Mouse (Mus musculus): ENCODE results near the gene B3galt4. TPM values are rescaled to one million over a fixed set of nuclear protein-coding genes. Genes with fewer than 3 reads are reported as not detected.

The B3galt4 gene
- polyA plus RNA-seq, 1 experiment from 2014 or later = 15.2 TPM

DNA sequence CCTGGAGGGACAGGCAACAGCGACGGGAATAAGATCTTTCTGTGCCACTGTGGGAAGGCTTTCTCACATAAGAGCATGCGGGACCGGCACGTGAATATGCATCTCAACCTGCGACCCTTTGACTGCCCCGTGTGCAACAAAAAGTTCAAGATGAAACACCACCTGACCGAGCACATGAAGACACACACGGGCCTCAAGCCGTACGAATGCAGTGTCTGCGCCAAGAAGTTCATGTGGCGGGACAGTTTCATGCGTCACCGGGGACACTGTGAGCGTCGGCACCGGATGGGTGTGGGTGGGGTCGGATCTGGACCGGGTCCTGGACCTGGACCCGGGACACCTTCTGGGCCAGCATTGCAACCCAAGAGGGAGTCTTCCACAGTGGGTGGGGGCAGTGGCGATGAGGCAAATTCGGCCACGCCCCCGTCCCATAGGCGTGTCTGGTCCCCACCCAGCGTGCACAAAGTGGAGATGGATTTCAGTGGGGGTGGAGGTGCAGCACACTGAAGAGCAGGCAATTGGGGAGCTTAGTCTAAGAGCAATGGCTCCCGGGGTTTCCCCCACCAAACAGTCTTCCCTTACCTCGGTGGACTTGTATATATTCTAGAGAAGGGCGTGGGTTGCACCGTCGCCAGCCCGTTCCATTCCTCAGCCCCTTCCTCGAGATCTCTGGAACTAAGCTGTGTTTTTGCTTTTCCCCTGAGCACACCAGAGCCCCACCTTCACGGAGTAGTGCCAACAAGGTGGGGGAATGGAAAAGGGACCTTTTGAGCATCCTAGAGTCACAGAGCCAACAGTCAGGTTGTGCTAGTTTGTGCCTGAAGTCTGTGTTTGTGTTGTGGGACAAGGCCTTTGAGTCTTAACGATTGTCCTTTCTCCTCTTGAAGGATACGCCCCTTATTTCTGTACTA, 32.7 kb downstream of the B3galt4 start:
- Histone ChIP-seq H3K4me3 (ENCODE audit: low read depth, low read length) (peak overlapping the region; percentile 77), H3K36me3 (ENCODE audit: control insufficient read depth, insufficient read depth, low read length) (peaks cover 10% of the 10 kb centered on the region), H3K4me1 (replicated peaks; ENCODE audit: control insufficient read depth, insufficient read depth) (no peaks in the 10 kb centered on the region), H3K9me3 (ENCODE audit: control insufficient read depth, low read length) (no peaks in the 10 kb centered on the region), H3K27me3 (ENCODE audit: control insufficient read depth, insufficient read depth, low read length) (no peaks in the 10 kb centered on the region), H3K4me2 (replicated peaks; ENCODE audit: low read depth) (peak overlapping the region; percentile 96), H3K27ac (replicated peaks) (peak overlapping the region; percentile 89), H3K9ac (ENCODE audit: low read length) (no peak overlapping the region)
- TF ChIP-seq CTCF (IDR thresholded peaks at IDR 0.05; ENCODE audit: low read depth) = no peak
- TF ChIP-seq EP300 (optimal IDR thresholded peaks at IDR 0.05) = no peak
- DNase-seq (ENCODE audit: low spot score) = peak; percentile 52
- WGBS = 54% methylated on average over 37 of the region's 37 CpGs
- ATAC-seq (ENCODE audit: low FRiP score, low TSS enrichment) = no peak

DNA sequence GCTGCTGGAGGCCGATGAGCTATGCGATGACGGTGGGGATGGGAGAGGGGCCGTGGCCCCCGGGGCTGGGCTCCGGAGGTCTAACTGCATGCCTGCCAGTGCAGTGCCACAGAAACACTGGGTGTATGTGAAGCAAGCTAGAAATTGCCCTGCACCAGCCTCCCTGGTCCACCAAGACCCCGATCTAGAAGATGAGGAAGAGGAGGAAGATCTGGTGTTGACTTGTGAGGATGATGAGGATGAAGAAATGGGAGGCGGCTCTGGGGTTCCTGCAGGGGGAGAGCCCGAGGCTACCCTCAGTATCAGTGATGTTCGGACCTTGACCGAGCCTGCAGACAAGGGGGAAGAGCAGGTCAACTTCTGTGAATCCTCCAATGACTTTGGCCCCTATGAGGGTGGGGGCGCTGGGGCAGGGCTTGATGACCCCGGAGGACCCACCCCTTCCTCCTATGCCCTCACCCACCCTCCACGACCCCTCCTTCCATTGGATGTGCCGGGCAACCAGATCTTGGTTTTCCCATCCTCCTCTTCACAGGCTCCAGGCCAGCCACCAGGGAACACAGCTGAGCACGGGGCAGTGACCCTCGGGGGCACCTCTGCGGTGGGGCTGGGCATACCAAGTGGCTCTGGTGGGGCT, 33.5 kb downstream of the B3galt4 start:
- DNase-seq (ENCODE audit: low spot score) (no peak), ATAC-seq (ENCODE audit: low FRiP score, low TSS enrichment) (no peak)
- peaks cover 11% of the 10 kb centered on the region for H3K36me3 ChIP-seq (ENCODE audit: control insufficient read depth, insufficient read depth, low read length)
- no peak for TF ChIP-seq CTCF (IDR thresholded peaks at IDR 0.05; ENCODE audit: low read depth)
- no peak for TF ChIP-seq EP300 (optimal IDR thresholded peaks at IDR 0.05)
- no peak overlapping the region for H3K4me3 ChIP-seq (ENCODE audit: low read depth, low read length)
- no peaks in the 10 kb centered on the region for H3K4me1 ChIP-seq (replicated peaks; ENCODE audit: control insufficient read depth, insufficient read depth)
- H3K9ac ChIP-seq (ENCODE audit: low read length) = no peak overlapping the region
- 83% methylated on average over 18 of the region's 18 CpGs for WGBS
- H3K27me3 ChIP-seq (ENCODE audit: control insufficient read depth, insufficient read depth, low read length) = no peaks in the 10 kb centered on the region
- no peaks in the 10 kb centered on the region for H3K9me3 ChIP-seq (ENCODE audit: control insufficient read depth, low read length)
- no peak overlapping the region; the same call in 1 of the 2 replicates for H3K4me2 ChIP-seq (replicated peaks; ENCODE audit: low read depth)
- H3K27ac ChIP-seq (replicated peaks) = no peak overlapping the region

DNA sequence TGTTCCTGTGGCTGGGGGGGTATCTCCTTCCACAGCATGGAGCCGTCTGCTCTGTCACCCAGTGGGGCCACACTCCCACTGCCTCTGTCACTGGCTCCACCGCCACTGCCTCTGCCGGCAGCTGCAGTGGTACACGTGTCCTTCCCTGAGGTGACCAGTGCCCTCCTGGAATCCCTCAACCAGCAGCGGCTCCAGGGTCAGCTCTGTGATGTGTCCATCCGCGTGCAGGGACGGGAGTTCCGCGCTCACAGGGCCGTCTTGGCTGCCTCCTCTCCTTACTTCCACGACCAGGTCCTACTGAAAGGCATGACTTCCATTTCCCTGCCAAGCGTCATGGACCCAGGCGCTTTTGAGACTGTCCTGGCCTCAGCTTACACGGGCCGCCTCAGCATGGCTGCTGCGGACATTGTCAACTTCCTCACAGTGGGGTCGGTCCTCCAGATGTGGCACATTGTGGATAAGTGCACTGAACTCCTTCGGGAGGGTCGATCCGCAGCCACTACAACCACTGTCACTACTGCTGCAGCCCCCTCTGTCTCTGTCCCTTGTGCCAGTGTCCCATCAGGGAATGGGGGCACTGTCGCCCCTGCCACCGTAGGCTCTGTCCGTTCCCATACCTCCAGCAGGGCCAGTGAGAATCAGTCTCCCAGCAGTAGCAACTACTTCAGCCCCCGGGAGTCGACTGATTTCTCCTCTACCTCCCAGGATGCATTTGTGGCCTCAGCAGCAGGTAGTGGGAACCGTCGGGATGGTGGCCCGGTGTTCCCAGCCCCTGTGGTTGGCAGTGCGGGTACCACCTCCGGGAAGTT, 34.2 kb downstream of the B3galt4 start:
- Histone ChIP-seq H3K9ac (ENCODE audit: low read length) (peak overlapping the region; percentile 71; the same call in 1 of the 2 replicates), H3K4me1 (replicated peaks; ENCODE audit: control insufficient read depth, insufficient read depth) (no peaks in the 10 kb centered on the region), H3K4me3 (ENCODE audit: low read depth, low read length) (peak overlapping the region; percentile 58)

DNA sequence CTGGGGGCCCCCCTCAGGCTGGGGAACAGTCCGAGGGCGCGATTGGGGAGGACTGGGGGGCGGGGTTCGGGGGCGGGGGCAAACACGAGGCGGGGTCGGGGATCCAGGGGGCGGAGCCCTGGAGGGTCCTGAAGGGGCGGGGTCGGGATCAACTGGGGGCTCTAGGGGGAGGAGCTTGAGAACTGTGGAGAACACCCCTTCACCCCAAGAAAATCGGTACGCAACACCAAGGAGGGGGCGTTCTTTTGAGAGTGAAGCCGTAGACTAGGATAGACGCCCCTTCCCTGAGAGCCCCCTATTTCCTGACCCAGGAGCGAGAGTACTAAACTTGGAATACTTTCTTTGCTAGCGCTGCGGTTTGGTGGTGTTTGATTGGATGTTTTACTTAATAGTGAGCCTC, 35.0 kb downstream of the B3galt4 start:
- H3K27ac ChIP-seq (replicated peaks) = peak overlapping the region; percentile 81
- DNase-seq (ENCODE audit: low spot score) (no peak), ATAC-seq (ENCODE audit: low FRiP score, low TSS enrichment) (no peak)
- H3K9me3 ChIP-seq (ENCODE audit: control insufficient read depth, low read length) = no peaks in the 10 kb centered on the region
- peak overlapping the region; percentile 58 for H3K4me3 ChIP-seq (ENCODE audit: low read depth, low read length)
- peak overlapping the region; percentile 71 for H3K9ac ChIP-seq (ENCODE audit: low read length)
- peak overlapping the region; percentile 77 for H3K4me2 ChIP-seq (replicated peaks; ENCODE audit: low read depth)
- H3K4me1 ChIP-seq (replicated peaks; ENCODE audit: control insufficient read depth, insufficient read depth) = no peaks in the 10 kb centered on the region
- under 1% methylated on average over 18 of the region's 20 CpGs for WGBS
- no peak for TF ChIP-seq EP300 (optimal IDR thresholded peaks at IDR 0.05)
- TF ChIP-seq CTCF (IDR thresholded peaks at IDR 0.05; ENCODE audit: low read depth) = no peak
- H3K36me3 ChIP-seq (ENCODE audit: control insufficient read depth, insufficient read depth, low read length) = peaks cover 20% of the 10 kb centered on the region
- no peaks in the 10 kb centered on the region for H3K27me3 ChIP-seq (ENCODE audit: control insufficient read depth, insufficient read depth, low read length)

More for the DNA sequence above, 34.2 kb downstream of the B3galt4 start:
- Histone ChIP-seq H3K9me3 (ENCODE audit: control insufficient read depth, low read length) (no peaks in the 10 kb centered on the region), H3K27me3 (ENCODE audit: control insufficient read depth, insufficient read depth, low read length) (no peaks in the 10 kb centered on the region), H3K4me2 (replicated peaks; ENCODE audit: low read depth) (peak overlapping the region; percentile 77), H3K36me3 (ENCODE audit: control insufficient read depth, insufficient read depth, low read length) (peaks cover 15% of the 10 kb centered on the region), H3K27ac (replicated peaks) (no peak overlapping the region; the same call in 1 of the 2 replicates)
- no peak for DNase-seq (ENCODE audit: low spot score)
- TF ChIP-seq EP300 (optimal IDR thresholded peaks at IDR 0.05) (no peak), CTCF (IDR thresholded peaks at IDR 0.05; ENCODE audit: low read depth) (no peak)
- no peak for ATAC-seq (ENCODE audit: low FRiP score, low TSS enrichment)
- WGBS = 70% methylated on average over 31 of the region's 31 CpGs

DNA sequence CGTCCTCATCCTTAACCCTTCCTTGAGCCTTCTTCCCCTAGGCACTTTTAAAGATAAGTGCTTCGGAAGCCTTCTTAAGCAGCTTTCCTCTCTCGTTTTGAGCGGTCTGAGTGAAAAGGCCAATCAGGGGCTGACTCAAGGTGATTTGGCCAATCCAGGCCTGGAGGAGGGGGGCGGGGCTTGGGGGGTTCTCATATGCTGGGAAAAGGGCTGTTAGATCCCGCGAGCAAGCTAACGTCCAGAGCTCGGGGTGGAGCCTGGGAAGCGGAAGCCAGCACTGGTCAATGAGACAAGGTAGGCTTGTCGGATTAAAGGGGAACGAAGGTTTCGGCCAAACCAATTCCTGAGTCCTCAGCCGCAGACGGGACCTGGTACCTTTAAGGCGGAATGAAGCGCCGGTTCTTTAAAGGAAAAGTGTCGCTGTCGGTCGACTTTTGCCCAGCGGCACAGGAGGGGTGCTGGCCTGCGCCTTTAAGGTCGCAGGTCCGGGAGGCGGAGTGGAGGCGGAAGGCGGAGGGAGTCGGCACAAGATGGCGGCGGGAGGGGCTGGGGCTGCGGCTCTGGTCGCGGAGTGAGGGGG, 35.5 kb downstream of the B3galt4 start, which contains the start of the genes Tapbp and Zbtb22:
Gene Tapbp, plus strand, starts transcription at position 229 of the 580 bp plus-strand sequence.
Gene Zbtb22, plus strand, starts transcription at position 234 of the 580 bp plus-strand sequence.
- Histone ChIP-seq H3K9ac (ENCODE audit: low read length) (peak within 1 kb of the TSS; percentile 71), H3K36me3 (ENCODE audit: control insufficient read depth, insufficient read depth, low read length) (peaks cover 20% of the 10 kb centered on the region), H3K27ac (replicated peaks) (peak within 1 kb of the TSS; percentile 81), H3K27me3 (ENCODE audit: control insufficient read depth, insufficient read depth, low read length) (no peaks in the 10 kb centered on the region), H3K9me3 (ENCODE audit: control insufficient read depth, low read length) (no peaks in the 10 kb centered on the region), H3K4me1 (replicated peaks; ENCODE audit: control insufficient read depth, insufficient read depth) (no peaks in the 10 kb centered on the region), H3K4me3 (ENCODE audit: low read depth, low read length) (peak within 1 kb of the TSS; percentile 58), H3K4me2 (replicated peaks; ENCODE audit: low read depth) (peak within 1 kb of the TSS; percentile 77)
- TF ChIP-seq EP300 (optimal IDR thresholded peaks at IDR 0.05) (peak; percentile 85), CTCF (IDR thresholded peaks at IDR 0.05; ENCODE audit: low read depth) (no peak)
- DNase-seq (ENCODE audit: low spot score) (peak; percentile 99), ATAC-seq (ENCODE audit: low FRiP score, low TSS enrichment) (peak; percentile 93)
- WGBS = under 1% methylated on average over 31 of the region's 34 CpGs

Data from stomach, postnatal 0 days (tissue).